Mouse (Mus musculus) cortical plate, adult 2 months (tissue): ENCODE results near the gene Gm45140.

Source experiments
- CTCF ChIP-seq: fragments of 200-500 bp; IDR thresholded peaks from 2 replicates; pipeline ENCODE4 v1.5.1; 2011; ENCODE audit warnings: mild to moderate bottlenecking, control low read depth, low read length; ENCODE audit not compliant: insufficient read depth; ENCODE audit errors: extremely low read depth
- POLR2A ChIP-seq: fragments of 200-500 bp; IDR thresholded peaks from 2 replicates; pipeline ENCODE4 v1.6.1; 2011; ENCODE audit warnings: mild to moderate bottlenecking, low read length, control low read depth; ENCODE audit not compliant: insufficient read depth; ENCODE audit errors: extremely low read depth

DNA sequence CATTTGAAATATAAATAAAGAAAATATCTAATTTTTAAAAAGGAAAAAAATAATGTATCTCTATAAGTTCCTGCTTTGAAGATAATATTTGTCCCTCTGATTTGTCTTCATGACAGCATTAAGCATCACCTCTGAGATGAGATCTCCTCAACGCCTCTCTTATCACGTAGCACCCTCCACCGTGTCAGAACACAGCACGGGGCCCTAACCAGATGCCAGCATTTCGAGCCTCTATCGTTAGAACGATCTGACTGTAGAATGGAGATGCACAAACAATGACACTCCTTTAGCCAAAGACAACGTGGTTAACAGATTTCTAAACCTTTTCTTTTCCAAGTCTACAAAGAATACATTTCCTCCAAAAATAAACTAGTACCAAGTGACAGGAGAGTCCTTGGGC lies 51.6 kb downstream of the Gm45140 start:
- TF ChIP-seq POLR2A (no peak), CTCF (no peak)
